Mouse (Mus musculus): Measurements from ENCODE around the gene Plet1. TPM values are rescaled to one million over a fixed set of nuclear protein-coding genes. Genes with fewer than 3 reads are reported as not detected.
A peak's percentile ranks its signal among the peaks of the same experiment; 100 is the strongest.

Gene Plet1
- total RNA-seq, 2 experiments from 2014 or later, result 1.5 to 2.2 TPM

- intact Hi-C loops (cut with DNase I), result no loop called here
- no peak for DNase-seq
Observed at GRCm38 (mm10) chr9:50493777-50494176, 548 bp upstream of the Plet1 start.

DNA sequence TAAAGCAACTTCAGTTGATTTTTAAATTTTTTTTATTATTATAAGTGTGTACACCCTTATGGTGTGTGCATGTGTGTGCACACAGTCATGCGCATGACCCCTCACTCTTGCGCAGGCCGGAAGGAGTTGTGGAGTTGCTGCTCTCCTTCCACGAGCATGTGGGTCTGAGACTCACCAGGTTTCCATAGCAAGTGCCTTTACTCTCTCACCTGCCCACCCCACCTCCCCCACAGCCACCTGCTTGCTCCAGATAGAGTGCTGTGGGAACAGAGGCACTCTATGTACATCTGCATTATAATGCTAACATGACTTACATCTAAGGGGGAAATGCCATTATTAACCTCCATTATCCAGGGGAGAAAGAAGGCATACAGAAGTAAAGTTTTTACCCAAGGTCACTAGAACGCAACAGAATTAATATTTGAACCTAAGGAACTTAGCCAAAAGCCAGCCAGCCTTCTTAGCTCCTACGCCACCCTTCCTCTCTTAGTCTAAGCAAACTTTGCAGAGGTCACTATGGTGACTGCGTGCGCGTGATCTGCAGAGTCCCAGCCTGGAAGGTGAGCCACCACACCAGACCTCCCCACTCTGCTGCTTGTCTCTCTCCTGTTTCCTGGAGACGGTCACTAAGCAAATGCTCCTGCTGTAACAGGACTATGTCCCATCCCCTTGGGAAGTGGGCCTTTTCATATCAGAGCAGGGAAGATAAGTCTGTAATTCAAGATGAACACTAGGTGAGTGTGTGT lies 1.3 kb downstream of the Plet1 start:
- DNase-seq, result no peak
- intact Hi-C loops (cut with DNase I), result no loop called here

- intact Hi-C loops (cut with DNase I), result no loop called here
- DNase-seq, result no peak
Observed at GRCm38 (mm10) chr9:50496151-50496505, 1.8 kb downstream of the Plet1 start.

- intact Hi-C loops (cut with DNase I), result no loop called here
- no peak for DNase-seq
Observed at GRCm38 (mm10) chr9:50496546-50496945, 2.2 kb downstream of the Plet1 start.

DNA sequence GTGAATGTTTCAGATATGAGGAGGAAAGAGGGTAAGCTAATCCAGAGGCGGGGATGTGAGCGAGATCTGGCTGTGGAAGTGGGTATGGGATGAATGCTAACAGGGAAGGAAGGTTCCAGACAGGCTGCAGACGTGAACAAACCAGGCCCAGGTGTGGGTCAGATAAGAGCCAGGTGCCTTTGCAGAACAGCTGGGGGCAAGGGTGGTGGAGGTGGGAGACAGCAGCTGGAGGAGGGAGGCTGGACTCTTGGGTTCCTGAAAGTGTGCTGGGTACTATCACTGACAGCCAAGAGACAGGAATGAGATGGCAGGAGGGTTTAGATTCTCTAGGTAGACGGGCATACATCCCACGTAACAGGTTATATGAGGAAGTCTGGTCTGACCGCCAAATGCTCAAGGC lies 2.8 kb downstream of the Plet1 start:
- intact Hi-C loops (cut with DNase I), result no loop called here
- DNase-seq, result no peak

- intact Hi-C loops (cut with DNase I), result no loop called here
- no peak for DNase-seq
Observed at GRCm38 (mm10) chr9:50497536-50497935, 3.2 kb downstream of the Plet1 start.

DNA sequence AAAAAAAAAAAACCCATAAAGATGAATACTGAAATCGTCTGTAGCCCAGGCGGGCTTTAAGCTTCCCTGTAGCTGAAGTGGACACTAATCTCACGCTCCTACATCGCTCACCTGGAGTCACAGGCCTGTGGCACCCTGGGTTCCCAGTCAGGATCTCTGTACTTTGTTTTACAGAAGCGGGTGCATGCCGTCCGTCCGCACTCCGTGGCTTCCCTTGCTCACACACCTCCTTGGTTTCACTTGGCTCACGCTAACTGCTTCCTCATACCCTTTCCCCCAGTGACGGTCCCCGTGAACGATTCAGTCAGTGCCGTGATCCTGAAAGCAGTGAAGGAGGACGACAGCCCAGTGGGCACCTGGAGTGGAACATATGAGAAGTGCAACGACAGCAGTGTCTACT lies 4.5 kb downstream of the Plet1 start:
- no peak for DNase-seq
- intact Hi-C loops (cut with DNase I), result no loop called here

GRCm38 (mm10) chr9:50499781-50500180 lies 5.5 kb downstream of the Plet1 start:
- no peak for DNase-seq
- intact Hi-C loops (cut with DNase I), result no loop called here

DNA sequence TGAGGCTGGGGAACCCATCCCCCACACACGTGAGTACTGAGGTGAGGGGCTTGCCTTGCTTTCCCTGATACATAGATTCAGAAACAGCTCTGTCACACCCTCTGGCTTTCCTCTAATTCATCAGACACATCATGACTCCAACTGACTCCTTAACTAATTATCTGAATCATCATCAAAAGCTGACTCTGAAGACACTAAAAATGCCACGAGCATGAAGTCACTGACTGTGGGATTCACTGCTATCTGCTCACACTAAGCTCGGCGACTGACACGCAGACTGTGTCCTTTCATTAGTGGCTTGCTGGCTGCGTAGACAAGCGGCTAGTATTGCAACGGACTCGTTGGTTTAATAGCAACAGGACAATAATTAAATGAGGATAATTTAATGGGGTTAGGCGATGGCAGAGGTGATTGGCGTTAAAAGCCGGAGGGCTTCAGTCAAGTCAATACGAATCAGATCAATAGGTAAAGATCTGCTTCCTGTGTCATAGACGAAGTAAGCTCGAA lies 6.2 kb downstream of the Plet1 start:
- intact Hi-C loops (cut with DNase I), result no loop called here
- DNase-seq, result no peak

- no peak for DNase-seq
- intact Hi-C loops (cut with DNase I), result no loop called here
Observed at GRCm38 (mm10) chr9:50500974-50501501, 6.7 kb downstream of the Plet1 start.

- DNase-seq, result no peak
- intact Hi-C loops (cut with DNase I), result no loop called here
Observed at GRCm38 (mm10) chr9:50502949-50503348, 8.6 kb downstream of the Plet1 start.

DNA sequence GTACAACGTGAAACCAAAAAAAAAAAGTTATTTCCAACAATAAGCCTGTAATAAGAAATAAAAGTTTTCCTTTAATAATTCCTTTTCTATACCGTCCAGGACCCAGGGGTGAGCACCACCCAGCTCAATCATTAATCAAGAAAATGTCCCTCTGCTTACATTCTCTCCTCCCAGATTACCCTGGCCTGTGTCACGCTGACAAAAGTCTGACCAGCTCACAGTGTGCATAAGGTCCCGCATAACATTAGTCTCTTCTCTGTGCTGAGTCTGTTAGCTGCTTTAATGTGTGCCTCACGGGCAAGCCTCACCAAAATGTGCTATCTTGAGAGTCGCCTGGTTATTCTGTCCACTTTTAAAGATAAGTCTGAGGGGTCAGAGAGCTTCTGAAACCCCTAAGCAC lies 11.1 kb downstream of the Plet1 start:
- intact Hi-C loops (cut with DNase I), result no loop called here

GRCm38 (mm10) chr9:50507570-50507969 lies 13.2 kb downstream of the Plet1 start:
- intact Hi-C loops (cut with DNase I), result no loop called here

More for the DNA sequence above, 11.1 kb downstream of the Plet1 start:
- DNase-seq, result no peak

DNA sequence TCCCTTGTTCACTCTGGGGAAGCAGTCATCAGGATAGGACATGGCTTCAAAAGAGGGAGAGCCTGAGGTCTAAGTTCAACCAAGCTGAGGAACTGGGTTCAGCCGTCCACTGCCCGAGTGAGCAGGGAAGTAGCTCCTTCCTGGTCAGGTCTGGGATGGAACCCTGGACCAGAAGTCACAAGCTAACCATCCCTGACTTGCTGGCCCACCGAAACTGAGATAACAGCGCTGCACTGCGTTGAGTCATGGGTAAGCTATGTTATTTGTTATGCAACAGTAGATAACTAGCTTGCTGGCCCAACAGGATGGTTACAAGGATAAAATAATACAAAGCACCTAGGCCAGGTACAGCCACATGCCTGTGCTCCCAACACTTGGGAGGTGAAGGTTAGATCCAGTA lies 21.1 kb downstream of the Plet1 start:
- intact Hi-C loops (cut with DNase I), result no loop called here
- DNase-seq, result no peak

More at GRCm38 (mm10) chr9:50507570-50507969, 13.2 kb downstream of the Plet1 start:
- DNase-seq, result no peak

DNA sequence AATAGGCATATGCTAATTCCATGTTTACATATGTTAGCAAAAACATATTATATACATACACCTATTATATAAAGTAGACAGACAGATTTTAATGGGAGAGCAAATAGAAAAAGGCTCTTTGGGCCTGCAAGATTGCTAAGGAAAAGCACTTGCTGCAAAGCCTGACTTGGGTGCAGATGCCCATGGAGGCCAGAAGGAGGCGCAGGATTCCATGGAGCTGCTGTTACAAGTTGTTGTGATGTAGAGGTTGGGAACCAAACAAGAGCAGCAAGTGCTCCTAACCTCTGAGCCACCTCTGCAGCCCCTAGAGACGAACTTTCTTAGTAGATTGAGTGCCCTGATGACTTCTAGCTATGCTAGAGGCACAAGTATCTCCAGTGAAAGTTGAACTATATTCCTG lies 24.5 kb downstream of the Plet1 start:
- intact Hi-C loops (cut with DNase I), result no loop called here
- peak in 1 of 2 experiments; percentile 41 for DNase-seq

- intact Hi-C loops (cut with DNase I), result no loop called here
- DNase-seq, result no peak
Observed at GRCm38 (mm10) chr9:50520748-50521147, 26.4 kb downstream of the Plet1 start.

GRCm38 (mm10) chr9:50521562-50521961 lies 27.2 kb downstream of the Plet1 start:
- DNase-seq, result no peak

DNA sequence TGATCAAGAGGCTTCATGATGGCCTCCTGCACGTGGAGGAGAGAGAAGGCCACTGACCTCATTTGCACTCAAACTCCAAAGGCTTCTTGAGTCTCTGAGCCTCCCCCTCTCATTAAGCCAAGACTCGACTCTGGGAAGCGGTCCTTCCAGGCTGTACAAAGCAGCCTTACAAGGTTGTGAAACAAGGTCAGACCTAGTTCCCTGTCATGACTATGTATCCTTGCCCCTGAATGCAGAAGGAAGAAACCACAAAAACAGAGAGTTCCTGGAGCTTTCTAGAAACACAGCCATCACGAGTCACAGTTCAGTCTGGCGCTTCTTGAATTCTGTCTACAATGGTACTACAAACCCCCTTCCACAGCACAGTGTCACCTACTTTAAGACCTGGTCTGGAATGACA lies 28.2 kb downstream of the Plet1 start:
- intact Hi-C loops (cut with DNase I), result no loop called here
- DNase-seq, result no peak

More at GRCm38 (mm10) chr9:50521562-50521961, 27.2 kb downstream of the Plet1 start:
- intact Hi-C loops (cut with DNase I), result no loop called here

- DNase-seq, result no peak
- intact Hi-C loops (cut with DNase I), result loop anchor here (5.0 kb wide), 2 partner anchors 83 to 1033 kb away; no protein-coding TSS in a partner anchor
Observed at GRCm38 (mm10) chr9:50524936-50525335, 30.6 kb downstream of the Plet1 start.

DNA sequence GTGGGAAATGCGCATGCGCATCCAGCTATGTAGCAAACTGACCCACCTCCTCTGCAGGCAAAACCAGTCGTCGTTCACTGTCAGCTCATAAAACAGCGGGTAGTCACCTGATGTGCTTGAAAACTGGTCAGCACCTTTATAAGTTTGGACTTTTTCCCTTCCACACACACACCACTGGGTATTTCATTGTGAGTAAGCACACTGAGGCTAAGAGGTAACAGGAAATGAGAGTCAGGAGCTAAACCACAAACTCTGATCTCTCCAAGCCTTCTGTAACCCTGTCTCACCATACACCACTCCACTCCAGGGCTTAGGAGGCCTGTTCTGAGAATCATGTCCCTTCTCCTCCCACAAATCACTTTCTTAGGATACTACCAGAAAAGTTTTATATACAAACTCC lies 31.3 kb downstream of the Plet1 start:
- no peak for DNase-seq
- intact Hi-C loops (cut with DNase I), result loop anchor here (5.0 kb wide), 2 partner anchors 83 to 1033 kb away; no protein-coding TSS in a partner anchor

DNA sequence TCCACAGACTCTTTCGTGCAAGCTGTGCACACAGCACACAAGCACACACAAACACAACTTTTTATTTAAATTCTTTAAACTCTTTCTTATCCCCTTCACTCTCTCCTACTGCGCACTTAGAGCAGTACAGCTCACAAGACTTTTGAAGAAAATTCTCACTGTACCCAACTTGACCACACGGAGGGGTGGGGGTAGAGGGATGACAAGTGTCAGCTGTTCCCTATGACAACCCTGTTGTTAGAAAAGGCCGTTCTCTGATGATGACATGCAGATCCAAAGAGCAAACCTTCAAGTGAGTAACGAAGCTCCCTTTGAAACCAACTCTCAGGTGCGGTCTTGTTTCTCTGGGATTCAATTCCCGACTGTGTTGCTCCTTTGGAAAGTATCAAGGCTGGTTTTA lies 33.5 kb downstream of the Plet1 start:
- no peak for DNase-seq
- intact Hi-C loops (cut with DNase I), result loop anchor here (1.0 to 5.0 kb wide), 3 partner anchors 65 to 1036 kb away; no protein-coding TSS in a partner anchor

Data from heart, postnatal 14 days (tissue).